Mouse (Mus musculus) megakaryocyte, embryonic 14.5 days (primary cell): Measurements from ENCODE around the gene Rnf166.

Experiments used
- FLI1 ChIP-seq: IDR thresholded peaks from 2 replicates; pipeline ENCODE4 v1.6.1; 2012; ENCODE audit warnings: low read length, inconsistent platforms, mixed read lengths
- GATA1 ChIP-seq: IDR thresholded peaks from 3 replicates; pipeline ENCODE4 v1.6.1; 2012; ENCODE audit warnings: mixed read lengths, low read length, inconsistent platforms, borderline replicate concordance

DNA sequence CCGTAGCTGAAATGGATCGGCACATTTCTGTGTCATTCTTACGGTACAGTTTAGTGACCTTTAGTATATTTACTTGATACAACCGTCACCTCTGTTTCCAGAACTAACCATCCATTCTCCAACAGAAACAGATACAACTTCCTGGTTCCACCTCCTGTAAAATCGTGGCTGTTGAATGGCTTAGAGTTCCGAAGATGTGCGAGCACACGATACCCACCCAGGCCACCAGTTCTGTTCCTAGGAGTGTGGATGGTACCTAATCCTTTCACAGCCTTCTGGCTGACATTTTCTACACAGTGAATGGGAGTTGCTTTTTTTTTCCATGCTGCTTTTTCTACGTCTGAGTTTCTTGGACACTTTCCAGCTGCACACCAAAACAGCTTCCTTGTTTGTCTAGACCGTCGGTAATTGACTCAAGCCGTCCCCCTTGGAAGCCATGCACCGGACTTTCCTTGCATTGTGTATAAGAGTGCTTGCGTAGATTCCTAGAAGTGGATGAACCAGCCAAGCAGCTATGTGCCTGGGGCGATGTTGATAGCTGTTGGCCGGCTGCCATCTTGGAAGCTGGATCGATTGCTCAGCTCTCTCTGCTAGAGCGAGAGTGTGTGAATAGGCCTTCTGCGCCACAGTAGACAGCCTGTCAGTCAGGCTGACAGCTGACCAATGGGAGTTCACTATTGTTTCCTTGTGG is 31.7 kb downstream of the Rnf166 start:
- TF ChIP-seq GATA1 (no peak), FLI1 (no peak)
